ENCODE assay signal across 17 mouse cellular contexts in genomic region chr19:59636271-59636670, GRCm38 (mm10).
"Had no signal": no experiment of that assay in that cellular context is flagged by ENCODE, and none has a peak within 500 bp of the region (broad histone marks: within the 10 kb centered on the region; RNA-seq: fewer than 3 reads in every experiment).

No protein-coding gene starts in this region.

- H3K36me3 ChIP-seq: kidney, embryonic 15.5 days; limb, embryonic 12.5 days; lung, embryonic 15.5 days; midbrain, embryonic 12.5 days; neural tube, embryonic 13.5 days had no signal

- ATAC-seq: midbrain, embryonic 16.5 days had no signal

- DNase-seq: kidney, postnatal 25 days; lung, postnatal 14 days; retina, postnatal 1 day; right cerebral cortex, postnatal 4 days; spleen, adult 18-20 months; thymus, adult 18-20 months; thymus, postnatal 14 days had no signal

- H3K9ac ChIP-seq: kidney, embryonic 15.5 days; limb, embryonic 12.5 days; lung, embryonic 15.5 days; midbrain, embryonic 12.5 days; neural tube, embryonic 13.5 days had no signal

- H3K27me3 ChIP-seq: kidney, embryonic 15.5 days; lung, embryonic 15.5 days; megakaryocyte, embryonic 14.5 days; midbrain, embryonic 12.5 days had no signal

- H3K9me3 ChIP-seq: kidney, embryonic 15.5 days; limb, embryonic 12.5 days; lung, embryonic 15.5 days; megakaryocyte, embryonic 14.5 days; midbrain, embryonic 12.5 days; neural tube, embryonic 13.5 days had no signal

- H3K4me2 ChIP-seq: kidney, embryonic 15.5 days; limb, embryonic 12.5 days; liver, embryonic 11.5 days; lung, embryonic 15.5 days; midbrain, embryonic 12.5 days; neural tube, embryonic 13.5 days had no signal

- H3K27ac ChIP-seq: kidney, embryonic 15.5 days; left cerebral cortex, adult 2 months; limb, embryonic 12.5 days; lung, embryonic 15.5 days; macrophage; midbrain, embryonic 12.5 days; neural tube, embryonic 13.5 days had no signal

- H3K4me3 ChIP-seq: kidney, embryonic 15.5 days; left cerebral cortex, adult 2 months; limb, embryonic 12.5 days; lung, embryonic 15.5 days; megakaryocyte, embryonic 14.5 days; midbrain, embryonic 12.5 days; neural tube, embryonic 13.5 days had no signal

- H3K4me1 ChIP-seq: lung, embryonic 15.5 days; megakaryocyte, embryonic 14.5 days had no signal
